7 mouse cellular contexts compared by ENCODE assay signal in the genomic region with DNA sequence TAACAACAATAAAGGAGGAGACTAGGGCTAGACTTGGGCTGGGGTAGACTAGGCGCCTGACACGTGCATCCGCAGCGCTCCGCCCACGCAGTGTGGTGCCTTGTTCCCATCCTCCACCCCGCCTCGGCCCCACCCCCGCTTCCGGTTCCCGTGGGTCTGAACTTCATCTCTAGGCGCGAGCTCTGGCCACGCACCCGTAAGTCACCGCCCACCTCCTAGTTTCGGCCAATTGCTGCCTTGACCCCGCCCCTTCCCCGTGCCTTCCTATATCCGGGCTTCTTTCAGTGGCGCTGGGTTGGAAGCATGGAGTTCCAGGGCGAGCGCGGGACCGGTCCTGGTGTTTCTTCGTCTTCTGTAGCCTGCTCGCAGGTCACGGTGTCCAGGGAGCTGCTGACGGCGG. TPM values are rescaled to one million over a fixed set of nuclear protein-coding genes. Genes with fewer than 3 reads are reported as not detected.
DNase-seq lines count a peak whose midpoint lies in the region; ATAC-seq lines count a peak whose summit lies in the region.

A gene (plus strand): TSS at position 266 of the 400 bp plus-strand sequence.

- DNase-seq in adrenal gland, adult 2 months = peak; percentile 98
- DNase-seq in embryo, embryonic 11.5 days (ENCODE audit: low read depth, low spot score) = peak; percentile 92
- peak; percentile 94 to 97 for DNase-seq in gastrocnemius, postnatal 36 days
- peak; percentile 95 to 98 for DNase-seq in left cerebral cortex, postnatal 25 days (ENCODE audit: low spot score in 2 of 2)
- DNase-seq in midbrain, embryonic 10.5 days (ENCODE audit: low spot score) = peak; percentile 97
- peak; percentile 96 for DNase-seq in right cerebral cortex, postnatal 4 days

- H3K36me3 ChIP-seq in intestine, embryonic 15.5 days = 0 out of 2 replicates have a peak, but pooled peaks cover 13% of the 10 kb centered on the region
- H3K36me3 ChIP-seq in midbrain, embryonic 10.5 days = peaks cover 28% of the 10 kb centered on the region

- ATAC-seq in intestine, embryonic 15.5 days = peak; percentile 98

- H3K27me3 ChIP-seq in intestine, embryonic 15.5 days (replicated peaks) = no peaks in the 10 kb centered on the region
- no peaks in the 10 kb centered on the region for H3K27me3 ChIP-seq in midbrain, embryonic 10.5 days (ENCODE audit: low read depth, poor library complexity, severe bottlenecking)

- intact Hi-C loops in gastrocnemius, postnatal 36 days (cut with DNase I) = no loop called here
- intact Hi-C loops in left cerebral cortex, postnatal 25 days (cut with DNase I) = loop anchor here (1.0 to 2.0 kb wide), 2 partner anchors 23 to 183 kb away; a partner anchor contains a TSS

- H3K4me3 ChIP-seq in intestine, embryonic 15.5 days (replicated peaks) = peak within 1 kb of the TSS; percentile 90
- peak within 1 kb of the TSS; percentile 99 for H3K4me3 ChIP-seq in midbrain, embryonic 10.5 days

- H3K4me2 ChIP-seq in intestine, embryonic 15.5 days (replicated peaks) = peak within 1 kb of the TSS; percentile 76

- 1% methylated on average over 30 of the region's 30 CpGs for WGBS in intestine, embryonic 15.5 days
- under 1% methylated on average over 30 of the region's 30 CpGs for WGBS in midbrain, embryonic 10.5 days

- peak within 1 kb of the TSS; percentile 80 for H3K27ac ChIP-seq in intestine, embryonic 15.5 days
- peak within 1 kb of the TSS; percentile 90 for H3K27ac ChIP-seq in midbrain, embryonic 10.5 days (replicated peaks)

- H3K4me1 ChIP-seq in intestine, embryonic 15.5 days (replicated peaks) = peaks cover 8% of the 10 kb centered on the region; the same call in 1 of the 2 replicates
- H3K4me1 ChIP-seq in midbrain, embryonic 10.5 days = peaks cover 22% of the 10 kb centered on the region

- H3K9me3 ChIP-seq in intestine, embryonic 15.5 days = no peaks in the 10 kb centered on the region
- H3K9me3 ChIP-seq in midbrain, embryonic 10.5 days (replicated peaks) = no peaks in the 10 kb centered on the region

- peak within 1 kb of the TSS; percentile 84 for H3K9ac ChIP-seq in intestine, embryonic 15.5 days

RNA-seq across cellular contexts. Expression of the gene that starts here (rescaled TPM):
- under 1 TPM; 0.69 to 0.81 TPM for total RNA-seq in adrenal gland, adult 2 months (2021)
- 0.12 and 0.15 TPM in 2 replicates for polyA plus RNA-seq in adrenal gland, adult 2 months (2012; rRNA removed)
- total RNA-seq in gastrocnemius, postnatal 36 days (2021) = under 1 TPM; 0.54 to 0.66 TPM
- 0.55 and 0.57 TPM in 2 replicates for polyA plus RNA-seq in intestine, embryonic 15.5 days (2015; fragmentation: Nextera tagmentation; extraction: Ambion mirVana)
- total RNA-seq in left cerebral cortex, postnatal 25 days (2021) = 1 to 10 TPM; 3.3 to 3.7 TPM
- polyA plus RNA-seq in midbrain, embryonic 10.5 days (2016; fragmentation: Nextera tagmentation; extraction: Ambion mirVana) = 1.1 and 1.2 TPM in 2 replicates

Comparison
In these comparisons a context has a peak if more than half of its experiments do, and no peak if none do; other contexts are left out.
1. Peak in every context shown above with its lines: DNase-seq, ATAC-seq, H3K4me3 ChIP-seq and H3K27ac ChIP-seq.
2. Peak in DNase-seq in adrenal gland, adult 2 months; RNA of the gene not detected or under 1 TPM.
3. Peak in DNase-seq in gastrocnemius, postnatal 36 days; RNA of the gene not detected or under 1 TPM.
4. Peak in ATAC-seq, H3K4me3 ChIP-seq, H3K27ac ChIP-seq, H3K9ac ChIP-seq and H3K4me2 ChIP-seq in intestine, embryonic 15.5 days; RNA of the gene not detected or under 1 TPM.